Mouse (Mus musculus): Measurements from ENCODE around the gene Rpl18a. TPM values are rescaled to one million over a fixed set of nuclear protein-coding genes. Genes with fewer than 3 reads are reported as not detected.
"Not testable (repeated sequence)": the region's sequence is repeated elsewhere in the genome, so short reads cannot be mapped to it uniquely, and the experiment has no call there.

The Rpl18a gene
- total RNA-seq, 2 experiments from 2014 or later, result 895 to 990 TPM

DNA sequence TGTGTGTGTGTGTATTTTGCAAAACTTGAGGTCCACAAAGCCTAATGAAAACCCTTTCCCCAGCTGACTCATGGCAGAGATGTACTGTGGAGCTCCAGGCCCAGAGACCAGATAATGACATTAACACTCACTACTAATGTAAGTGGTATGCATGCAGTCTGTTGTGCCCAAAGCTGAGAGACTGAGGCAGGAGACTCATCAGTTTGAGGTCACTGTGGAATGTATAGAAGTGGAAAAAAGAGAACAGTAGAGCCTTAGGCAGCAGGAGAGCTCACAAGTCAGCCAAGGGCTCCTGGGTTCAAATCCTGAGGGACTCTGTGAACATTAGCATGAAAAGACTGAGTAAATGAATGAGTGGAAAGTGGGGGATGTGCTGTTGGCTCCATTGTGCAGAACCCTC, 6.4 kb upstream of the Rpl18a start:
- no peak for DNase-seq
- intact Hi-C loops (cut with DNase I), result no loop called here

DNA sequence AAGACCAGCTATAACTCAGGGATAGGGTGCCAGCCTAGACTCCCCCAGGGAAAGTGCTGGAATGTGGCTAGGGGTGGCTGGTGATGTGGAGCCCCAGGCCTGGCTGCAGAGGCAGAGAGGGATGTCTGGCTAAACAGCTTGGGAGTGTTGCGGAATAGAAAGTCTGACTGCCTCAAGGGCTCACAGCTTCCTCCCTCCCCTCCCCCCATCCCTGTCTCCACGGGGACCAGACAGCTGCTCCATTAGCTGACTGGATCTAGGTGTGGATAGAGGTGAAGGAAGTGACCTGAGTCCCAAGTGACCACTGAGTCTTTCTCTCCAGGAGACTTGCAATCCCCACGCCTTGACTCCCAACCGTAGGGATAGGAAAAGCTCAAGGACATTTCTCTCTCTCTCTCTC, 5.9 kb upstream of the Rpl18a start:
- intact Hi-C loops (cut with DNase I), result no loop called here
- DNase-seq, result no peak

DNA sequence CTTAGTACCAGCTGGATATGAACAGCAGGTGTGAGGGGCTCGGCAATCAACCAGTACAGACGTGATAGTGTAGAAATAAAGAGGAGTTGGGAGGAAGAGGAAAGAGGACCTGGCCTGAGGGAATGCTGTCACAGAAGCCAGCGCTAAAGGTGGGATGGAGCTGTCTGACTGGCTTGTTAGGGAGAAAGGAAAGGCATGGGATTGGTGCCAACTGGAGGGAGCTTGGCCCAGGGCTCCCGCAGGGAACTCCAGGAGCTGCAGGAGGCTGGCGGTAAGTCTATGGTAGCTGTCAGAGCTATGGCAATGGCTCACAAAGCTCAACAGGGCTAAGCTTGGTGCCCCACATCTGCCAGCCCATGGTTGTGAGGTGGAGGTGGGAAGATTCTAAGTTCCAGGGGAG, 5.0 kb upstream of the Rpl18a start:
- no peak for DNase-seq
- intact Hi-C loops (cut with DNase I), result no loop called here

DNA sequence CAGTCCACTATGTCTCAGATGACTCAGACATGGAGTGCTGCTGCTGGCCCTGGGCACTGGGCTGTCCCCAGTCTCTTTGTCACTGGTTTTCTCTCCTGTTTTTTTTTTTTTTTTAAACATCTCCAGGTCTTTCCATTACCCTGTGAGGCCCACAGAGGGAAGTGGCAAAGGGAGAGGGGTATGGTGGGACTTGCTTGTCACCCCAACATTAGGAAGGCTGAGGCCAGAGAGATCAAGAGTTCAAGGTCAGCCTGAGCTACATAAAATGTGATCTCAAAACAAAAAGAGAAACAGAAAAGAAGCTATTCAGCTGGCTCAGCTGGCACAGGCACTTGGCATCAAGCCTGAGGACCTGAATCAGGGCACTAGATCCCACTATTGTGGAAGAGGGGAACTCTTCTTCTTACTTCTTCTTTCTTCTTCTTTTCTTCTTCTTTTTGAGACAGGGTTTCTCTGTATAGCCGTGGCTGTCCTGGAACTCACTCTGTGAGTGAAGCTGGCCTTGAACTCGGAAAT, 3.7 kb upstream of the Rpl18a start:
- intact Hi-C loops (cut with DNase I), result no loop called here
- DNase-seq, result no peak

- intact Hi-C loops (cut with DNase I), result loop anchor here (2.0 to 5.0 kb wide), 4 partner anchors 22 to 428 kb away; no protein-coding TSS in a partner anchor
- DNase-seq, result no peak
Observed at GRCm38 (mm10) chr8:70899226-70899625, 2.0 kb upstream of the Rpl18a start.

GRCm38 (mm10) chr8:70898661-70899198, 1.5 kb upstream of the Rpl18a start:
- intact Hi-C loops (cut with DNase I), result loop anchor here (2.0 to 5.0 kb wide), 4 partner anchors 22 to 429 kb away; no protein-coding TSS in a partner anchor
- DNase-seq, result no peak

- intact Hi-C loops (cut with DNase I), result loop anchor here (1.0 to 5.0 kb wide), 5 partner anchors 23 to 429 kb away; partner anchors contain the start of gene Ccdc124
- DNase-seq, result peak; percentile 87 to 91
Observed at GRCm38 (mm10) chr8:70897681-70898413, 635 bp upstream of the Rpl18a start.

- intact Hi-C loops (cut with DNase I), result loop anchor here (1.0 to 5.0 kb wide), 2 partner anchors 23 to 431 kb away; partner anchors contain the start of gene Ccdc124
- no peak for DNase-seq
Observed at GRCm38 (mm10) chr8:70896316-70897020, 744 bp downstream of the Rpl18a start.

GRCm38 (mm10) chr8:70895571-70896259, 1.5 kb downstream of the Rpl18a start:
- DNase-seq, result not testable (repeated sequence)
- intact Hi-C loops (cut with DNase I), result loop anchor here (5.0 kb wide), 1 partner anchor 432 kb away; no protein-coding TSS in a partner anchor

- DNase-seq, result no peak
- intact Hi-C loops (cut with DNase I), result loop anchor here (5.0 kb wide), 1 partner anchor 432 kb away; no protein-coding TSS in a partner anchor
Observed at GRCm38 (mm10) chr8:70894771-70895545, 2.3 kb downstream of the Rpl18a start.

DNA sequence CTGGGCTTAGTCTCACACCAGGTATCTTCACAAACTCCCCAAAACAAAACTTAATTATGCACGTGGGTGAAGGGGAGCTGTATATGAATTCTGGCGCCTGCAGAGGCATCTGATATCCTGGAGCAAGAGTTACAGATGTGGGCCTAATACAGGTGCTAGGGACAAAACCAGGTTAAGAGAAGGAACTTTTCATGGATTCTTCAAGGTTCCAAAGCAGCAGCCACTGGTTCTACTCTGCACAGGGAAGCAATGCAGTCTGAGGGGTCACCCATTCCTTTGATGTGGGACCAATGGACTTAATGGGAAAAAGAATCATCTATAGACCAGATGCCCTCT, 2.9 kb downstream of the Rpl18a start:
- intact Hi-C loops (cut with DNase I), result no loop called here
- no peak for DNase-seq

DNA sequence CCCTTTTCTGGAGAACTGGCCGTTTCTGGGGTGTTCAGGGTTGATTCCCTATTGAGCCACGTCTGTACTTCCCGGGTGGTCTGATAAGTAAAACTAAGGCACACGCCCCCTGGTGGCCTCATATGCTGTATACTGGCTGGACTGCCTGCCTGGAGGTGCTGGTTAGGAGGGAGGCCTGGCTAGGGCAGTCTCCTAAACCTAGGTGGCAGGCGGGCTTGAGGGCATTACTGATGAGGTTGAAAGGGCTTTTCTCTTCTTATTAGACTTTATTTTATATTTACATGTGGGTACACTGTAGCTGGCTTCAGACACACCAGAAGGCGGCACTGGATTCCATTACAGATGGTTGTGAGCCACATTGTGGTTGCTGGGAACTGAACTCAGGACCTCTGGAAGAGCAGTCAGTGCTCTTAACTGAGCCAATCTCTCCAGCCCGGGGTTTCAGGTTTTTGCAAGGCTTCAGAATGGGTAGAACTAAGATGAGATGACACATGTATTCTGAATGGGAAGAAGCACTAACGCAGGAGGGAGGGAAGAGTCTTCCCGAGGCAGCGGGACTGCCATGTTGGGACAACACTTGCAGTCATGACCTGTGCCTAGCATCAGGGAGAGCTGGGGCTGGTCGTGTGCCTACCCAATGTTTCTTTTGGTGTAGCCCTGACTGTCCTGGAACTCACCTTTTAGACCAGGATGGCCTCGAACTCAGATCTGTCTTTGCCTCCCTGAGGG, 3.4 kb downstream of the Rpl18a start:
- intact Hi-C loops (cut with DNase I), result loop anchor here (1.0 kb wide), 1 partner anchor 21 kb away; the partner anchor contains the start of gene Ccdc124
- peak; percentile 64 to 78 for DNase-seq

DNA sequence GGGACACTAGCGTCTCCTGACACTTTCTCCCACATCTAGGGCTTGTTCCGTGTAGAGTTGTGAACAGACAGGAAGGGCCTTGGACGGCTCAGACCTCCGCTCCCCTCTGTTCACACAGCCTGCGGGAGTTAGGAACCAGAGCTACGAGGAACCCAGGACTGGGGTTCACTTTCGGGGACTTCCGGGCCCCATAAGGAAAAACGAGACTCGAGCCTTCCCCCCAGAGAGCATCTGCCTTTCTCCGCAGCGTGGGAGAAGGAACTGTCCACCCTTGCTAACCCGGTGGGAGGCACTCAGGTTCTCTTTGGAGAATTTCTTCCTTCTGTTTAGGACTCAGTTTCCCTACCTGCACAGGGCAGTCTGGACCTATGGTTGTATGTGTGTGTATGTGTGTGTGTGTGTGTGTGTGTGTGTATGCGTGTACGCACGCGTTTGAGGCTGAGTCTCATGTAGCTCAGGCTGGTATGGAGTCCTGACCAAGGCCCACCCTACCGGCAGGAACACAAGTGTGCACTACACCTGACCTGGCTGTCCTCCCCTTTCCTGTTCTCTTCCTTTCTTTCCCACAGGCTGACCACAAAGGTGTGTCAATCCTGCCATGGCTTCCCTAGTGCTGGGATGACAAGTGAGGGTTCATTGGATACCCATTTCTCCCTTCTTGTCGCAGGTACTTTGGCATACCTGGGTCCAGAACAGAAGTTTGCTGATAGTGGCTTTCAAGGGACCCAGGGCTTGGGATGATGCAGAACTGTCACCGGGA, 4.1 kb downstream of the Rpl18a start:
- intact Hi-C loops (cut with DNase I), result loop anchor here (1.0 kb wide), 1 partner anchor 20 kb away; the partner anchor contains the start of gene Ccdc124
- DNase-seq, result no peak

DNA sequence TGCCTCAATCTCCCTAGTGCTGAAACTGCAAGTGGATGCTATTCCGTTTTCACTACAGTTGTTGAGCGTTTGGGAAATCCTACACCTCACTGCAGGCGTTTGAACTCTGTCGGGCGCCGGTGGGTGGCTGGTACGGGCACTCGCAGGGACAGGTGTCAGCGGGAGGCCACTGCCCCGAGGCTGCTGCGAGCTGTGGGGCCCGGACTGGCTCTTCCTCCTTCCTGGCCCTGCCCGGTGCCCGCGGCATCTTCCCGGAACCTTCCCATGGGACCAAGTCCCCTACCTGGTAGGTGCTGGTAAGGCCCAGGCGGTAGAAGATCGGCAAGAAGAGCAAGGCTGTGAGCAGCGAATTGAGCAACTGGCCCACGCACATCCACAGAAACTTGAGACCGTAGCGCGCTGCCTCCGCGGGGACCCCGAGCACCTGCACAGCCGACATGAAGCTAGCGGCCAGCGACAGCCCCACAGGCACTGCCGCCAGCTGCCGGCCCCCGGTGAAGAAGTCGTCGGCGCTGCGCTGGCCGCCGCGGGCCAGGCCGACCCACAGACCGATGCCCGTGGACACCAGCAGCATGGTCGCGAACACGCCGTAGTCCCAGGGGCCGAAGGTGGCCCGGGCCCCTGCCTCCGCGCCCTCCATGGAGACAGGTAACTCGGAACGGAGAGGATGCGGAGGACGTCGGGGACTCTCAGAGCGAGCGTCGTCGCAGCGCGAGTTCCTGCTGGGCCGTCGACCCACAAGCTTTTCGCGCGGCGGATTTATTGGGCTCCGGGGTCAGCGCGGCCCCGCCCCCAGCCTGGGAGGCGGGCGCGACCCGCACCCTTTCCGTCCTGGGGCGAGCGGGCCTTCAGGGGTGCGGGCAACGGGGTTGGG, 5.0 kb downstream of the Rpl18a start, which contains the start of gene Slc5a5:
Gene Slc5a5 (minus strand): TSS at position 736 of the 874 bp plus-strand sequence.
- intact Hi-C loops (cut with DNase I), result no loop called here
- no peak for DNase-seq

DNA sequence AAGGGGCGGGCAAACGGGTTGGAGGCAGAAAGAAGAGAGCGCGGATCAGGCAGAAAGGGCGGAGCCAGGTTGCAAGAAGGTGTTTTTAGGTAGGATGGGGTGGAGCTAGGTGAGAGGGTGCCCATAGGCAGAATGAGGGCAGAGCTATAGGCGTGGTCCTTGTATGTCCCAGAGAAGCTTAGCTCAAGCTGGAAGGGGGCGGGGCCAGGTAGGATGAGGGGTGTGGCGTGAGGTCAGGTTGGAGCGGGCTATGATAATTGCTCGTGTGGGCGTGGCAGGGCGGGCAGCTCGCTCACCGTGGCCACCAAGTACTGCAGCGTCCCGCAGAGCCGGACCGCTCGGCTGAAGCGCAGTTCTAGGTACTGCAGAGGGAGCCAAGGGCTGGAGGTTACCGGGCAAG, 5.9 kb downstream of the Rpl18a start:
- DNase-seq, result no peak
- intact Hi-C loops (cut with DNase I), result no loop called here

GRCm38 (mm10) chr8:70890656-70891055, 6.6 kb downstream of the Rpl18a start:
- intact Hi-C loops (cut with DNase I), result no loop called here
- no peak for DNase-seq

DNA sequence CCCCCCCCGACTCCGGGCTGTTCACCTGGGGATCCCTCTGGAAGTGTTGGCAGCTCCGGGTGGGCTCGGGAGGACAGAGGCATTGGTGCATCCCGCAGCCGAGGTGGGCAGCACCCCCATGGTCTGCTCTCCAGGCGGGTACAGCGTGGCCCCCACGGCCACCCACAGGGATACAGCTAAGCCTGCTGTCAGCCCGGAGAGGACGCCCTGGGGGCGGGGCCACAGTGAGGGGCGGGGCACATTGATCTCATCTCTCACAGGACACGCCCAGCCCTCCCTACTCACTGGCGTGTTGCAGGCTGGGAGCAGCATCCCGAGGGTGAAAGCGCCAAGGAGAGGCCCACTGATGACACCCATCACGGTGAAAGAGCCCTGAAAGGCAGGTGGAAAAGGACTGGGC, 9.5 kb downstream of the Rpl18a start:
- intact Hi-C loops (cut with DNase I), result no loop called here
- DNase-seq, result no peak

All from heart, postnatal 36 days (tissue).